Mouse (Mus musculus) adrenal gland, adult 2 months (tissue): ENCODE data around the gene Uso1. TPM values are rescaled to one million over a fixed set of nuclear protein-coding genes. Genes with fewer than 3 reads are reported as not detected.

ENCODE experiments used
- DNase-seq: peaks from one replicate; pipeline ENCODE4 v3.0.0; 2021
- polyA plus RNA-seq: library from polyadenylated mRNA; depleted of rRNA; stranded (reverse); fragments of >200 nt; gene quantifications from 2 replicates; pipeline ENCODE4 v1.2.3, GENCODE M21; 2012; rRNA removed
- total RNA-seq, 2 experiments: library from RNA; stranded (reverse); gene quantifications; 2 replicates each; pipeline ENCODE4 v1.2.3; 2021

Uso1 gene
- total and polyA plus RNA-seq, 3 experiments, result 35.4 to 113 (median 88.8) TPM

- DNase-seq, result peak; percentile 72
Measured at GRCm38 (mm10) chr5:92239333-92240232, 101.8 kb downstream of the Uso1 start.

DNA sequence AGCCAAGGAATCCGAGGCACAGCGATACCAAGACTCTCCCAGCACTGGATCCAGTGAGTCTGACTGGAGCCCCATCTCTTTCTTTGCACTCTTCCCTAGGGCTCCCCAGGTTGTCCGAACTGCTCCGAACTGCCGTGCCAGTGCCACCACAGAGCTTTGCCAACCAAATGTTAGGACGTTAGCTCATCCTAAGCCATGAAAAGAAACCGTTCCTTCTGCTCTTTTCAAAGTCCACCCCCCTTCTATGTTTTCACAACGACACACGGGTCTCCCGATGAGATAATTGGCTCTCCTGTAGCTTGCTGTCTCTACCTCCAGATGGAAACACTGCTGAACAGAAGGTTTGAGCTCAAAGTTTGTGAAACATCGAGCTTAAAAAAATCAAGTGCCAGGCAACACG lies 103.0 kb downstream of the Uso1 start:
- DNase-seq, result no peak

DNA sequence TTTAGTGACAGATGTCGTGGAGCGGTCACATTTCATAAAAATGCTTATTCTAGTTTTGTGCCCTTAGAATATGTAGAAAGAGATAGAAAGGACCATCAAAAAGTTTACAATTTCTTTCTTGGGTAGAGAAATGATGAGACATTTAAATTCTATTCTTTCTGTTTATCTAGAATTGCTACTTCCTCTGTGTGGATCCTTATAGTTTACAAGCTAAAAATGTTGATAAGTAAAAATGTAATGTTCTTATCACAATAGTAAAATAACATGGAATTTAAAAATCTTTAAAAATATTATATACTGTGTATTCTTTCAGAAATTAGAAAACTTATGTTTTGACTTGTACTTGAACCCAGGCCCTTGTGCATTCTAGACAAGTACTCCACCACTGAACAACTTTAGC lies 107.2 kb downstream of the Uso1 start:
- no peak for DNase-seq

- DNase-seq, result no peak
Measured at GRCm38 (mm10) chr5:92245483-92245882, 107.7 kb downstream of the Uso1 start.

GRCm38 (mm10) chr5:92248614-92249013 lies 110.9 kb downstream of the Uso1 start:
- DNase-seq, result no peak

GRCm38 (mm10) chr5:92252031-92252430 lies 114.3 kb downstream of the Uso1 start:
- no peak for DNase-seq

Other genes starting within 250 kb of the Uso1 start
- gene Rchy1, start 174.9 kb upstream of the Uso1 start, total RNA-seq, result 10 to 100 TPM; 54.2 to 61.2 TPM
- gene Rchy1, start 174.9 kb upstream of the Uso1 start, polyA plus RNA-seq, result 10.8 and 11.5 TPM in 2 replicates
- not detected for gene Odaph, start 150.5 kb upstream of the Uso1 start, total RNA-seq
- not detected in 2 replicates for gene Odaph, start 150.5 kb upstream of the Uso1 start, polyA plus RNA-seq
- 1 to 10 TPM; 4.9 to 6.9 TPM for gene Cdkl2, start 94.1 kb upstream of the Uso1 start, total RNA-seq
- gene Cdkl2, start 94.1 kb upstream of the Uso1 start, polyA plus RNA-seq, result 0.60 and 0.62 TPM in 2 replicates
- gene G3bp2, start 54.2 kb upstream of the Uso1 start, total RNA-seq, result 100 to 1,000 TPM; 142 to 168 TPM
- 9.7 and 12.5 TPM in 2 replicates for gene G3bp2, start 54.2 kb upstream of the Uso1 start, polyA plus RNA-seq
- not detected for gene U90926, start 77.5 kb downstream of the Uso1 start, total RNA-seq
- not detected in 2 replicates for gene U90926, start 77.5 kb downstream of the Uso1 start, polyA plus RNA-seq
- gene Ppef2, start 118.3 kb downstream of the Uso1 start, total RNA-seq, result under 1 TPM in 1 of 2 experiments, not detected in 1; 0.12 TPM
- 0.16 and 0.24 TPM in 2 replicates for gene Ppef2, start 118.3 kb downstream of the Uso1 start, polyA plus RNA-seq
- gene Naaa, start 140.2 kb downstream of the Uso1 start, total RNA-seq, result 10 to 100 TPM; 20.1 to 29.4 TPM
- gene Naaa, start 140.2 kb downstream of the Uso1 start, polyA plus RNA-seq, result 33.6 and 42.7 TPM in 2 replicates
- gene Sdad1, start 172.5 kb downstream of the Uso1 start, total RNA-seq, result 10 to 100 TPM; 25.0 to 39.1 TPM
- 11.2 and 13.2 TPM in 2 replicates for gene Sdad1, start 172.5 kb downstream of the Uso1 start, polyA plus RNA-seq
- 1 to 10 TPM; 2.5 to 2.6 TPM for gene Cxcl9, start 190.1 kb downstream of the Uso1 start, total RNA-seq
- 3.7 and 7.2 TPM in 2 replicates for gene Cxcl9, start 190.1 kb downstream of the Uso1 start, polyA plus RNA-seq
- 10 to 100 TPM; 39.2 to 58.2 TPM for gene Art3, start 193.9 kb downstream of the Uso1 start, total RNA-seq
- 2.6 and 3.1 TPM in 2 replicates for gene Art3, start 193.9 kb downstream of the Uso1 start, polyA plus RNA-seq
- gene Cxcl10, start 211.0 kb downstream of the Uso1 start, total RNA-seq, result under 1 TPM; 0.43 to 0.73 TPM
- 1.7 and 3.6 TPM in 2 replicates for gene Cxcl10, start 211.0 kb downstream of the Uso1 start, polyA plus RNA-seq